In genomic region chr2:168035907-168036306, GRCm38 (mm10) we compare ENCODE assay signal across 22 mouse cellular contexts. TPM values are rescaled to one million over a fixed set of nuclear protein-coding genes. Genes with fewer than 3 reads are reported as not detected.
DNase-seq lines count a peak whose midpoint lies in the region; TF ChIP-seq lines count a peak whose summit lies in the region.
"Had no signal": no experiment of that assay in that cellular context is flagged by ENCODE, and none has a peak within 500 bp of the region (broad histone marks: within the 10 kb centered on the region; RNA-seq: fewer than 3 reads in every experiment).

No protein-coding gene starts in this region.

- 90% methylated on average over 6 of the region's 6 CpGs for WGBS in heart, adult 2 months

- TF ChIP-seq CTCF in gastrocnemius, adult 2 months (IDR thresholded peaks at IDR 0.05), result no peak
- TF ChIP-seq CTCF in heart, adult 2 months (IDR thresholded peaks at IDR 0.05), result no peak

- TF ChIP-seq EP300 in heart, adult 2 months (IDR thresholded peaks at IDR 0.05; ENCODE audit: insufficient read depth, low read depth, low read length), result no peak

- peak; percentile 71 for DNase-seq in adrenal gland, postnatal 10 days
- DNase-seq in adrenal gland, postnatal 4 days (ENCODE audit: low spot score in 2 of 2), result no peak
- peak; percentile 47 for DNase-seq in gastrocnemius, adult 2 months
- no peak for DNase-seq in gastrocnemius, adult 8-10 months (ENCODE audit: low spot score in 2 of 2)
- DNase-seq in heart, adult 2 months, result peak; percentile 36 to 39
- no peak for DNase-seq in heart, adult 8-10 months (ENCODE audit: low spot score)
- DNase-seq in gastrocnemius, postnatal 4 days (ENCODE audit: low spot score in 2 of 2), result peak; percentile 24 to 61
- DNase-seq in cerebellum, postnatal 14 days, result no peak
- DNase-seq: cerebellum, adult 11-12 months; cerebellum, adult 8-10 months; cerebellum, postnatal 10 days; heart, postnatal 10 days; kidney, adult 11 months; kidney, adult 8-10 months had no signal

- intact Hi-C loops in gastrocnemius, adult 2 months (cut with DNase I), result no loop called here
- intact Hi-C loops in heart, adult 2 months (cut with DNase I), result no loop called here

- no peak overlapping the region for H3K27ac ChIP-seq in gastrocnemius, adult 2 months
- H3K27ac ChIP-seq in heart, adult 2 months, result no peak overlapping the region
- H3K27ac ChIP-seq: forebrain, embryonic 10.5 days; forebrain, embryonic 13.5 days; heart, embryonic 15.5 days; hindbrain, embryonic 12.5 days; hindbrain, embryonic 15.5 days; kidney, embryonic 15.5 days had no signal

- no peaks in the 10 kb centered on the region for H3K36me3 ChIP-seq in heart, adult 2 months (ENCODE audit: control insufficient read depth, insufficient read depth, low read length)
- H3K36me3 ChIP-seq: forebrain, embryonic 10.5 days; heart, embryonic 12.5 days; heart, embryonic 15.5 days; hindbrain, embryonic 12.5 days; hindbrain, embryonic 15.5 days; kidney, embryonic 15.5 days had no signal

- H3K4me1 ChIP-seq in heart, adult 2 months (ENCODE audit: control insufficient read depth, insufficient read depth, low read length), result no peaks in the 10 kb centered on the region
- H3K4me1 ChIP-seq: forebrain, embryonic 13.5 days had no signal

- no peak overlapping the region for H3K4me3 ChIP-seq in gastrocnemius, adult 2 months
- H3K4me3 ChIP-seq in heart, adult 2 months, result no peak overlapping the region
- H3K4me3 ChIP-seq: forebrain, embryonic 10.5 days; forebrain, embryonic 13.5 days; heart, embryonic 12.5 days; heart, embryonic 15.5 days; hindbrain, embryonic 12.5 days; hindbrain, embryonic 15.5 days; kidney, embryonic 15.5 days had no signal

- no peak for TF ChIP-seq POLR2A in heart, adult 2 months (IDR thresholded peaks at IDR 0.05; ENCODE audit: insufficient read depth, low read depth, low read length)

- H3K9ac ChIP-seq in heart, adult 2 months (ENCODE audit: low read depth, low read length), result no peak overlapping the region
- H3K9ac ChIP-seq: forebrain, embryonic 13.5 days; heart, embryonic 12.5 days; heart, embryonic 15.5 days; hindbrain, embryonic 12.5 days; hindbrain, embryonic 15.5 days; kidney, embryonic 15.5 days had no signal

- no peaks in the 10 kb centered on the region for H3K79me2 ChIP-seq in heart, adult 2 months (replicated peaks; ENCODE audit: control insufficient read depth, insufficient read depth, low read length)

- no peaks in the 10 kb centered on the region for H3K27me3 ChIP-seq in heart, adult 2 months (ENCODE audit: control insufficient read depth, insufficient read depth, low read length)
- H3K27me3 ChIP-seq: forebrain, embryonic 13.5 days; heart, embryonic 12.5 days; heart, embryonic 15.5 days; hindbrain, embryonic 12.5 days; hindbrain, embryonic 15.5 days; kidney, embryonic 15.5 days had no signal

RNA-seq across cellular contexts. Expression of gene Ripor3, which starts 25.5 kb away (rescaled TPM):
- 1 to 10 TPM; 3.2 to 4.6 TPM for total RNA-seq in adrenal gland, postnatal 10 days (2021)
- 1 to 10 TPM; 5.2 to 5.4 TPM for total RNA-seq in adrenal gland, postnatal 4 days (2021)
- under 1 TPM; 0.20 to 0.33 TPM for total RNA-seq in gastrocnemius, adult 2 months (2021)
- under 1 TPM in 2 of 4 experiments, not detected in 2; 0.39 to 0.41 TPM for total RNA-seq in gastrocnemius, adult 8-10 months (2022)
- total RNA-seq in heart, adult 2 months (2021), result under 1 TPM; 0.21 to 0.36 TPM
- polyA plus RNA-seq in heart, adult 2 months (2012; rRNA removed), result 0.79 and 1.5 TPM in 2 replicates
- total RNA-seq in heart, adult 8-10 months (2022), result under 1 TPM; 0.25 to 0.66 (median 0.53) TPM
- total RNA-seq in gastrocnemius, postnatal 4 days (2021), result 1 to 10 TPM; 5.7 to 7.9 TPM
- total RNA-seq: hematopoietic stem cell, adult 5-6 weeks had no signal

RNA-seq across cellular contexts. Expression of gene Pard6b, which starts 44.9 kb away (rescaled TPM):
- total RNA-seq in adrenal gland, postnatal 10 days (2021), result 1 to 10 TPM; 2.1 to 2.3 TPM
- 1 to 10 TPM; 2.7 to 9.6 TPM for total RNA-seq in adrenal gland, postnatal 4 days (2021)
- 1 to 10 TPM in 1 of 2 experiments, under 1 TPM in 1; 0.66 to 1.7 TPM for total RNA-seq in gastrocnemius, adult 2 months (2021)
- 1 to 10 TPM in 3 of 4 experiments, under 1 TPM in 1; 0.73 to 1.8 (median 1.2) TPM for total RNA-seq in gastrocnemius, adult 8-10 months (2022)
- 1 to 10 TPM; 2.0 to 2.2 TPM for total RNA-seq in heart, adult 2 months (2021)
- polyA plus RNA-seq in heart, adult 2 months (2012; rRNA removed), result 2.4 TPM in 2 replicates
- total RNA-seq in heart, adult 8-10 months (2022), result 1 to 10 TPM; 2.3 to 2.9 (median 2.5) TPM
- total RNA-seq in gastrocnemius, postnatal 4 days (2021), result 1 to 10 TPM; 1.7 TPM

Comparison
In these comparisons a context has a peak if more than half of its experiments do, and no peak if none do; other contexts are left out.
1. DNase-seq: peak in adrenal gland, postnatal 10 days (single experiment), gastrocnemius, adult 2 months (single experiment), heart, adult 2 months (2 of 2) and gastrocnemius, postnatal 4 days (2 of 2); none in adrenal gland, postnatal 4 days (0 of 2), gastrocnemius, adult 8-10 months (0 of 2), heart, adult 8-10 months (single experiment) and cerebellum, postnatal 14 days (0 of 2).